Mouse (Mus musculus) T-cell, adult 2 months (primary cell): ENCODE measurements around the gene Sema3d.

Experiments used
- DNase-seq: peaks from one replicate; pipeline ENCODE4 v3.0.0; 2022; ENCODE audit warnings: low spot score

Sema3d gene

GRCm38 (mm10) chr5:12634227-12634980, 251.2 kb downstream of the Sema3d start:
- DNase-seq: no peak

GRCm38 (mm10) chr5:12637763-12638468, 254.7 kb downstream of the Sema3d start:
- no peak for DNase-seq
